Mouse (Mus musculus) limb, embryonic 15.5 days (tissue): ENCODE measurements at regions not wholly inside any gene's neighbourhood (a gene's known extent, or its start where the extent isn't known, plus 50 kb on each side); places are given as distances from the start of the nearest gene placed in this dataset.

Experiments
- ATAC-seq: fragments of 200-750 bp; cut with Nextera tagmentation; 2 replicates; pipeline ENCODE4 v1.8.0; 2017; ENCODE audit warnings: low read depth, moderate TSS enrichment; ENCODE audit not compliant: insufficient number of reproducible peaks, low FRiP score, low TSS enrichment
- H3K27ac ChIP-seq: fragments of 300-500 bp; sonication (generic); 2 replicates; pipeline ENCODE4 v1.5.1; 2015; ENCODE audit warnings: moderate library complexity, mild to moderate bottlenecking, inconsistent platforms
- H3K27me3 ChIP-seq: fragments of 300-500 bp; sonication (generic); 2 replicates; pipeline ENCODE4 v1.6.1; 2015; ENCODE audit warnings: inconsistent platforms
- H3K36me3 ChIP-seq: fragments of 300-500 bp; sonication (generic); 2 replicates; pipeline ENCODE4 v1.6.1; 2015; ENCODE audit warnings: inconsistent platforms
- H3K4me1 ChIP-seq: fragments of 300-500 bp; sonication (generic); 2 replicates; pipeline ENCODE4 v1.6.1; 2015; ENCODE audit warnings: inconsistent platforms
- H3K4me2 ChIP-seq: fragments of 300-500 bp; sonication (generic); 2 replicates; pipeline ENCODE4 v1.6.1; 2015; ENCODE audit warnings: mild to moderate bottlenecking, inconsistent platforms
- H3K4me3 ChIP-seq: fragments of 300-500 bp; sonication (generic); 2 replicates; pipeline ENCODE4 v1.5.1; 2015; ENCODE audit warnings: mild to moderate bottlenecking, inconsistent platforms
- H3K9ac ChIP-seq: fragments of 300-500 bp; sonication (generic); 2 replicates; pipeline ENCODE4 v1.6.1; 2015; ENCODE audit warnings: inconsistent platforms
- H3K9me3 ChIP-seq: fragments of 300-500 bp; sonication (generic); 2 replicates; pipeline ENCODE4 v1.6.1; 2016; ENCODE audit warnings: inconsistent platforms
- WGBS: fragments of 180-500 bp; shearing (Covaris S2); methylation state at CpG from one replicate; pipeline ENCODE4 v1.1.7; 2015; 5-methylcytosine and 5-hydroxymethylcytosine counted together

DNA sequence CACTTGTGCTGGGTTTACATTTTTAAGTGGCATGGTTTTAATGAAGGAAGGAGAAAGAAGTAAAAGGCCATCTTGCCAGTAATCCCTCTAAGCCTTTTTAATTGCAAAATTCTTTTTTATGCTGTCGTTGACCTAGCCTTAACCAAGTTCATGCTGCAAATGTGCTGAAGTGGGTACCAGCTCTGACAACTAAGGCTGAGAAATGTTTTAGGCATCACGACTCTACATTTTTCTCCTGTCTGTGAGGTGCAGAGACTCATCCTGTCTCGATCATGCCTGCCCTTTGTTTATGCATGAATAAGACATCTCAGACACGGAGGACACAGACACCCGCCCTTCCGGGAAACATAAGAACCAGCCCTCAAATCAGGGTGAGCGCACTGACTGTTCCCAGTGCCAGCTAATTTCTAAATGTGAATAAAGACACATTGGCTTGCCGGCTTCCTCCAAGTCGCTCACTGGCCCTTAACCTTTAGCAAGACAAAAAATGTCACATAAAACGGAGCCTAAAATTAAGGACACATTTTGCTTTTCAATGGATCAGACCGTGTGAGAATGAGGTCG is 115.5 kb upstream of the Noct start:
- ATAC-seq = no peak
- H3K27ac ChIP-seq = no peak overlapping the region

DNA sequence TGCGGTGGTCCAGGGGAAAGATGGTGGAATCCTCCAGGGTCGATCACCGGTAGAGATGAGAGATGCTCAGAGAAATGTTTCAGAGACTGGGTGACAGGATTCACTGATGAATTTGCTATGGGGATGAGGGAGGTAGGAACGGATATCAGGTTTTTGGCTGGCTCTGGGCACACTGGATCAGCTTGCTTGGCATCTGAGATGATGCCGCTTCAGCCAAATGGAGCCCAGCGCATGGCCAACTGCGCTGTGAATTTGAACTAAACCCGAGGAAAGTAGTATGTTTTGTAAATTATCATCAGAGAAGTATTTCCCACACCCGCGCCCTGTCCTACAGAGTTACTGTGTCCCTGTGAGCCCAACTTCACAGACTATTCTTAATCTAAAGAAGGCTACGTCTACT is 113.0 kb upstream of the Noct start:
- WGBS = 93% methylated on average over 11 of the region's 11 CpGs
- no peaks in the 10 kb centered on the region for H3K36me3 ChIP-seq
- no peak overlapping the region for H3K9ac ChIP-seq
- no peaks in the 10 kb centered on the region for H3K9me3 ChIP-seq
- no peaks in the 10 kb centered on the region for H3K4me1 ChIP-seq
- ATAC-seq = no peak
- H3K4me2 ChIP-seq = no peak overlapping the region
- H3K27ac ChIP-seq = 0 out of 2 replicates have a peak overlapping the region, but pooled peaks have one; percentile 3
- H3K27me3 ChIP-seq = no peaks in the 10 kb centered on the region
- no peak overlapping the region for H3K4me3 ChIP-seq

More for the DNA sequence above, 115.5 kb upstream of the Noct start:
- Histone ChIP-seq H3K9ac (no peak overlapping the region), H3K27me3 (no peaks in the 10 kb centered on the region), H3K4me2 (no peak overlapping the region), H3K4me3 (no peak overlapping the region), H3K36me3 (no peaks in the 10 kb centered on the region), H3K9me3 (no peaks in the 10 kb centered on the region), H3K4me1 (no peaks in the 10 kb centered on the region)
- WGBS = 47% methylated on average over 12 of the region's 12 CpGs

DNA sequence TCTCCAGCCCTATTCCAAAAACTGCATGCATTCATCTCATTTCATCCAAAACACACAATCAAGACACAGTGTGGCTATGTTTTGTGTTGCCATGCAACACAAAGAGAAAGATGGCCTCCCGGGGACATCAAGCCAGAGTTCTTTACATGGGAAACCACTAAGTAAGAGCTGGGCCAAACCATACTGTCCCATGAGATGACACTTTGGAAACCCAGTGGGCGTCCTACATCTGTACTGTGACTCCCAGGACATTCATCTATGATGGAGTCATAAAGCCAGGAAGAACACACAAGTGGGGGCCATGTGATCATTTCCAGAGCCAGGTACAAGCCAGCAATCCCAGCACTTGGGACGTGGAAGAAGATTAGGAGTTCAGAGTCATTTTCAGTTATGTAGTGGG is 111.9 kb upstream of the Noct start:
- 71% methylated on average over 3 of the region's 3 CpGs for WGBS
- no peaks in the 10 kb centered on the region for H3K9me3 ChIP-seq
- H3K4me2 ChIP-seq = no peak overlapping the region
- no peaks in the 10 kb centered on the region for H3K27me3 ChIP-seq
- no peak overlapping the region for H3K4me3 ChIP-seq
- H3K27ac ChIP-seq = no peak overlapping the region
- no peak for ATAC-seq
- no peak overlapping the region for H3K9ac ChIP-seq
- H3K36me3 ChIP-seq = no peaks in the 10 kb centered on the region
- no peaks in the 10 kb centered on the region for H3K4me1 ChIP-seq

DNA sequence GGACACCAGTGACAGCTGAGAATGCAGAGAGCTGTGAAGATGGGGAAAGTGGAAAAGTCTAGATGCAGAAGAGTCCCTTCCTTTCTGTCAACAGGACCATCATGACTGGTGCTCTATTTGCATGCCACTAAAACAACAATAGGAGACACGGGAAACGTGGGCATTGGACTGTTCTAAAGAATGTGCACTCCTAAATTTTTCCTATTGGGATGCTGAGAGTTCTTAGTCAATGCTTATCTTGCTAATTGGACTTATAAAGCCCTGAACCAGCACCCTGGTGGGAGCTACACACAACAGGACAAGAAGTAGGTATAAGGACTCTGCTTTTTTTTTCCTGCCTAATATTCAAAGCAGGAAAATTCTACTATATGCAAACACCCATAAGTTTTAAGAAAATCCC is 108.3 kb upstream of the Noct start:
- H3K36me3 ChIP-seq = no peaks in the 10 kb centered on the region

DNA sequence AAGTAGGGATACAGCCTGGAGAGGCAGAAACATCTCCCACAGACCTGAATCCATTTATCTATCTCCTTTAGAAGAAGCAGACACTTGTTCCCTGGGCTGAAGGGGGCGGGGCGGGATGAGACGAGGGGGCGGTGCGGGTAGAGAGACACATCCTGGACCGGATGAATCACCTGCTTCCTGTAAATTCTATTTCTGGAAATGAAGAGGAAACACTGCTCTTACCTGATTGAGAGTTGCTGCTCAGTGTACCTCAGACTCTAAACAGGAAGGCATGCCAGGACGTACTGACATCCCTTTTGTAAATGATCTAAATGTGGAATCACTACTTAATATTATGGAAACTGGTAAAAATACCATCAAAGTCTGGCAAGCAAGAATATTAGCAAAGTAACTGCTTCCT is 105.5 kb upstream of the Noct start:
- H3K9ac ChIP-seq = no peak overlapping the region
- no peaks in the 10 kb centered on the region for H3K9me3 ChIP-seq
- ATAC-seq = no peak
- no peaks in the 10 kb centered on the region for H3K27me3 ChIP-seq
- WGBS = 77% methylated on average over 7 of the region's 7 CpGs
- H3K4me2 ChIP-seq = no peak overlapping the region
- no peaks in the 10 kb centered on the region for H3K4me1 ChIP-seq
- no peaks in the 10 kb centered on the region for H3K36me3 ChIP-seq
- no peak overlapping the region for H3K27ac ChIP-seq
- H3K4me3 ChIP-seq = no peak overlapping the region

More for the DNA sequence above, 108.3 kb upstream of the Noct start:
- Histone ChIP-seq H3K9me3 (no peaks in the 10 kb centered on the region), H3K27me3 (no peaks in the 10 kb centered on the region), H3K27ac (no peak overlapping the region), H3K9ac (no peak overlapping the region), H3K4me3 (no peak overlapping the region), H3K4me2 (no peak overlapping the region), H3K4me1 (no peaks in the 10 kb centered on the region)
- no peak for ATAC-seq
- WGBS = 74% methylated on average over 2 of the region's 2 CpGs

DNA sequence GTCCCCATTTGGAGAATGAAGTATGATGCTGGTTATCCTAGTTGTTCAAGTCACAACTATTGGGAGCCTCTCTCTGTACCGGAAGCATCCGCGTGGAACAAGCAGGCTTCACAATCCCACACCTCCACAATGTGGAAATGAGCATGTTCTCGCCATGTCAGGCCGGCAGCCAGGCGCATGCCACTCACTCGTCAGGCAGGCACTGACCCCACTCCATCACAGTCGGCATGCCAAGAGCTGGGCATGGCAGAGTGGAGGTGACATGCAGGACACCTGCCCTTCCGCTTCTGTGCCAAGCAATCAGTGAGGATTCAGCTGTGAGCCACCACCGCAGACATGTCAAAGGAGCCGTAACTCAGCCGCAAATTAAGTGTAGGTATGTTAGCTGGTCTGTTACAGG is 103.7 kb upstream of the Noct start:
- Histone ChIP-seq H3K27me3 (no peaks in the 10 kb centered on the region), H3K9me3 (no peaks in the 10 kb centered on the region), H3K9ac (no peak overlapping the region), H3K4me1 (no peaks in the 10 kb centered on the region), H3K27ac (no peak overlapping the region), H3K4me3 (no peak overlapping the region), H3K4me2 (no peak overlapping the region), H3K36me3 (no peaks in the 10 kb centered on the region)
- 87% methylated on average over 12 of the region's 12 CpGs for WGBS
- ATAC-seq = no peak

DNA sequence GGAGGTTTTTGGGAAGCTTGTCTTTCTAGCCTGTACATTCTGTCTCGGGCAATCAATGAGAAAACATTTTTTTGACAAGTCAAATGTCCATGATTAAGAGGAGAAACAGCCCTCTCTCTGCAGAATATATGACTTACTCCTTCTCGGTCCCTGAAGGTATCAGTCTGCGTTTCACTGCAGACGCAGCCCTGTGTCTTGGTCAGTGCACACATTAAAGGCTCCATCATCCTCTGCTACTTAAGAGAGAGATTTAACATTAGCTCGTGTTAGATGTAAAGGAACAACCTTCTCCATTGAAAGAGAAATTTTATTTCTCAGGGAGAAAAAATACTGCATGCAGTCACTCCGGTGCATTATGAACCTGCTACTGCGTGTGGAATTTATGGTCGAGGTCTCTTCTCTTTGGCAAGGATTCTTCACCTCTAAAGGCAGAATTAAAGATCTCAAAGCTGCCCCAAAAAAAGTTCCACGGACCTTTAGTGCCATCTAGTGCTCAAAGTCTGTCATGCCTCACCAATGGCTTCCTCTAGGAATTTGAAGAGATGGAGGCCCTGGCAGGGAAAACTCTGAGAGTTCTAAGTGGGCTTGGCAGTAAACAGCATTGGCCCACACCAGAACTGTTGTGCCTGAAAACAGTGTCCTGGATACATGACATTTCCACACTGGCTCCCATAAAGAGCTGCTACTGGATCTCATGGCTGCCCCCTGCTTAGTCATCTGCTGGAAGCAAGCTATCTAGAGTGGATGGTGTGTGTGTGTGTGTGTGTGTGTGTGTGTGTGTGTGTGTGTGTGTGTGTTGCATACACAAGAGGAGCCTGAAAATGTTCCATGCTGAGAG is 102.3 kb upstream of the Noct start:
- H3K4me2 ChIP-seq = no peak overlapping the region

DNA sequence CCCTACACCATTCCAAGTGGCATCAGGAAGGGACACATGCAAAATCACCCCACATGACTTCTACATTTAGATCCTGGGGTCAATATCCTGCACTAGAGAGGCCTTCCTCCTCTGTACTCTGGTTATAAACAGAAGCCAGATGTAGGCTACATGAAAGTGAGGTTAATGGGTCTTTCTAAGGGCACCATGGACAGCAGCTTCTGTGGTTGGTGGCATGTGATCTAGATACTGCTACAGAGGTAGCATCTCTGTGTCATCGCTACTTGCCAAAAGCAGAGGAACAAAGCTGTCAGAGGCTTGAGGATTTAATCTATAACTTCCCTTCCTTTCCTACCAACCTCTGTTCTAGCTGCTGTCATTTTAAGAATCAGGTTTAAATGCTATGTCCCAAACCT is 101.7 kb upstream of the Noct start:
- Histone ChIP-seq H3K4me3 (no peak overlapping the region), H3K9me3 (no peaks in the 10 kb centered on the region), H3K36me3 (no peaks in the 10 kb centered on the region), H3K27ac (no peak overlapping the region), H3K27me3 (no peaks in the 10 kb centered on the region), H3K4me2 (no peak overlapping the region), H3K9ac (no peak overlapping the region), H3K4me1 (no peaks in the 10 kb centered on the region; the same call in 1 of the 2 replicates)
- WGBS = 89% methylated on average over 1 of the region's 1 CpGs
- no peak for ATAC-seq

More for the DNA sequence above, 102.3 kb upstream of the Noct start:
- H3K4me1 ChIP-seq = no peaks in the 10 kb centered on the region; the same call in 1 of the 2 replicates
- no peaks in the 10 kb centered on the region for H3K36me3 ChIP-seq
- WGBS = 19% methylated on average over 9 of the region's 9 CpGs
- no peaks in the 10 kb centered on the region for H3K9me3 ChIP-seq
- no peak overlapping the region for H3K27ac ChIP-seq
- no peaks in the 10 kb centered on the region for H3K27me3 ChIP-seq
- H3K9ac ChIP-seq = no peak overlapping the region
- no peak for ATAC-seq
- H3K4me3 ChIP-seq = no peak overlapping the region

DNA sequence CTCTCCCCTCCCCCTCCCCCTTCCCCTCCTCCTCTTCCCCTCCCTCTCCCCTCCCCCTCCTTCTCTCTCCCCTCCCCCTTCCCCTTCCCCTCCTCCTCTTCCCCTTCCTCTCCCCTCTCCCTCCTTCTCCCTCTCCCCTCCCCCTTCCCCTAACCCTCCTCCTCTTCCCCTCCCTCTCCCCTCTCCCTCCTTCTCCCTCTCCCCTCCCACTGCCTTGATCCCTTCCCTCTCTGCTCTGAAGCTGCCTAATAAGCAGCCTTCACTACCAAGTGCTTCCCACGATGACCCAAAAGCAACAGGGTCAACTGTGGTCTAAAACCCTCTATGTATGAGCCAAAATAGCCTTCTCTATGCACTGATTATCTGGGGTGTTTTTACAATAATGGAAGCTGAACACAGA is 96.4 kb upstream of the Noct start:
- Histone ChIP-seq H3K4me2 (no peak overlapping the region), H3K27me3 (no peaks in the 10 kb centered on the region), H3K9me3 (no peaks in the 10 kb centered on the region), H3K4me1 (no peaks in the 10 kb centered on the region; the same call in 1 of the 2 replicates), H3K27ac (no peak overlapping the region), H3K4me3 (no peak overlapping the region), H3K9ac (no peak overlapping the region), H3K36me3 (no peaks in the 10 kb centered on the region)
- no peak for ATAC-seq
- WGBS = 74% methylated on average over 1 of the region's 1 CpGs

DNA sequence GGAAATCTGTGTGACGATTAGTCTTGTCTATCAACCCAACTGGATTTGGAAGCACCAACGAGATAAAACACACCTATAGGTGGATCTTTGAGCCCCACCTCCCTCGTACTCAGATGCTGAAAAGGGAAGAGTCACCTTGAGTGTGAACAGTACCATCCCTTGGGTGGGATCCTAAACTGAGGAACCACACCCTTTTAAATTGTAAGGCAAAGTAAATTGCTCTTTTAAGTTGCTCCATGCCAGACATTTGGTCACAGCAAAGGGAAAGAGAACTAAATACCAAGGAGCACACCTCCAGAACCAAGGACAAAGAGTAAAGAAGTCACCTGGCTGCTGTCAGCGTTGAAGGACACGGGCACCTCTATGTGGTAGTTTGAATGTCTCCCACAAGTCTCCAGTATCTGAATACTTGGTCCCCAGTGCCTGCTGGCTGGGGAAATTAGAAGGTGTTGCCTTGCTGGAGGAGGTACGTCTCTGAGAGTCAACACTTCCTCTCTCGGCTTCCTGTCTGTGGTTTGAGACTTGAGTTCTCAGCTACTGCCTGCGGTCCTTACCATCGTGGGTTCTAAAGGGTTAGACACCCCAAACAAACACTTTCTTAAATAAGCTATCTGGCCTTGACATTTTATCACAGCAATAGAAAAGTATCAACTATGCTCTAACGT is 95.6 kb upstream of the Noct start:
- no peak overlapping the region for H3K4me3 ChIP-seq
- H3K27me3 ChIP-seq = no peaks in the 10 kb centered on the region
- no peak overlapping the region for H3K9ac ChIP-seq
- no peak overlapping the region for H3K4me2 ChIP-seq
- ATAC-seq = no peak
- 77% methylated on average over 10 of the region's 10 CpGs for WGBS
- no peaks in the 10 kb centered on the region for H3K36me3 ChIP-seq
- H3K27ac ChIP-seq = no peak overlapping the region
- no peaks in the 10 kb centered on the region for H3K9me3 ChIP-seq
- H3K4me1 ChIP-seq = no peaks in the 10 kb centered on the region; the same call in 1 of the 2 replicates

DNA sequence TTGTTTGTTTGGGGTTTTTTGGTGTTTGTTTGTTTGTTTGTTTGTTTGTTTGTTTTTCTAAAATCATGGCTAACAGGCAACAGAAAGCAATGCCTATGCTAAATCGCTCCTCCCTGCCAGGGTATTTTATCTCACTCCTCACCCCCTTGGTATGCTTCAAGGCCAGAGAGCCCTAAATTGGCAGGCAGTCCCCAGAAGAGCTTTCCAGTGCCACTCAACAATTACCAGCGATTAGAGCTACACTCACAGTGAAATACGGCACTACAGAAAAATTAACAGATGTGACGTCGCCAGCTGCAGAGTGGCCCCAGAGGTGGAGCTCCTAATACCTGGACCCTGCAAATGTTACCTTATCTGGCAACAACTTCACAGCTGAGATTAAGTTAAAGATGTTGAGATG is 93.5 kb upstream of the Noct start:
- Histone ChIP-seq H3K4me3 (no peak overlapping the region), H3K27me3 (no peaks in the 10 kb centered on the region), H3K27ac (no peak overlapping the region), H3K9ac (no peak overlapping the region), H3K4me2 (no peak overlapping the region), H3K4me1 (peaks cover 6% of the 10 kb centered on the region; the same call in 1 of the 2 replicates), H3K36me3 (no peaks in the 10 kb centered on the region), H3K9me3 (no peaks in the 10 kb centered on the region)
- WGBS = 67% methylated on average over 5 of the region's 5 CpGs
- no peak for ATAC-seq

DNA sequence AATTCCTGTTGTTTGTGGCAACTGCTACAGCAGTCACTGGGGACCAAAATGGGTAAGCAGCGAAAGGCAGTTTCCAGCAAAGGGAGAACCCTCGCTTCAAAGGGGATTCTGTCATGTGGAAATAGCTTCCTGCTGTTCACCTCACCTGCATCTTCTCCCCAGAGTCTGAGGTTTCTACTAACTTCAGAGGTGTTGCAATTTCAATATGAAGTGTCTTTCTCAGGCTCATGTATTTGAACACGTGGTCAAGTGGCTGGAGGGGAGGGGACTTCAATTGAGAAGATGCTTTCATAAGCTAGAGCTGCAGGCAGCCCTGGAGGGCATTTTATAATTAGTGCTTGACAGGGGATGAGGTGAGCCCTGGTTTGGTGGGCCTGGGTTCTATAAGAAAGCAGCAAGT is 92.9 kb upstream of the Noct start:
- H3K4me2 ChIP-seq = no peak overlapping the region
- no peaks in the 10 kb centered on the region for H3K27me3 ChIP-seq
- no peak overlapping the region for H3K4me3 ChIP-seq
- peaks cover 9% of the 10 kb centered on the region; the same call in 1 of the 2 replicates for H3K4me1 ChIP-seq
- no peaks in the 10 kb centered on the region for H3K36me3 ChIP-seq
- ATAC-seq = no peak
- H3K27ac ChIP-seq = no peak overlapping the region
- no peaks in the 10 kb centered on the region for H3K9me3 ChIP-seq
- WGBS = 68% methylated on average over 3 of the region's 3 CpGs
- no peak overlapping the region for H3K9ac ChIP-seq
